Mouse (Mus musculus): ENCODE measurements around the gene Disp2. TPM values are rescaled to one million over a fixed set of nuclear protein-coding genes. Genes with fewer than 3 reads are reported as not detected.

The Disp2 gene
- polyA plus RNA-seq, 1 experiment from 2014 or later = 66.8 TPM

- no peak overlapping the region for H3K4me3 ChIP-seq (ENCODE audit: low read depth, low read length)
- 87% methylated on average over 5 of the region's 5 CpGs for WGBS
Measured at GRCm38 (mm10) chr2:118754143-118754542, 25.4 kb upstream of the Disp2 start.

GRCm38 (mm10) chr2:118755407-118755806 is 24.1 kb upstream of the Disp2 start:
- Histone ChIP-seq H3K4me1 (ENCODE audit: control insufficient read depth, insufficient read depth, low read length) (peaks cover 2% of the 10 kb centered on the region; the same call in 1 of the 2 replicates), H3K9me3 (ENCODE audit: control insufficient read depth, low read length) (no peaks in the 10 kb centered on the region), H3K27ac (ENCODE audit: low read depth, low read length) (no peak overlapping the region), H3K36me3 (ENCODE audit: control insufficient read depth, insufficient read depth, low read length) (no peaks in the 10 kb centered on the region), H3K9ac (replicated peaks; ENCODE audit: low read depth, low read length) (no peak overlapping the region), H3K27me3 (ENCODE audit: control insufficient read depth, insufficient read depth, low read length) (no peaks in the 10 kb centered on the region), H3K4me3 (ENCODE audit: low read depth, low read length) (no peak overlapping the region), H3K4me2 (ENCODE audit: low read depth, low read length) (no peak overlapping the region)
- WGBS = 90% methylated on average over 6 of the region's 6 CpGs
- ATAC-seq (ENCODE audit: low read depth) = no peak

More at GRCm38 (mm10) chr2:118754143-118754542, 25.4 kb upstream of the Disp2 start:
- H3K9ac ChIP-seq (replicated peaks; ENCODE audit: low read depth, low read length) = no peak overlapping the region
- H3K27ac ChIP-seq (ENCODE audit: low read depth, low read length) = no peak overlapping the region
- H3K9me3 ChIP-seq (ENCODE audit: control insufficient read depth, low read length) = no peaks in the 10 kb centered on the region
- H3K36me3 ChIP-seq (ENCODE audit: control insufficient read depth, insufficient read depth, low read length) = no peaks in the 10 kb centered on the region
- H3K4me2 ChIP-seq (ENCODE audit: low read depth, low read length) = no peak overlapping the region
- H3K4me1 ChIP-seq (ENCODE audit: control insufficient read depth, insufficient read depth, low read length) = peaks cover 14% of the 10 kb centered on the region
- no peak for ATAC-seq (ENCODE audit: low read depth)
- no peaks in the 10 kb centered on the region for H3K27me3 ChIP-seq (ENCODE audit: control insufficient read depth, insufficient read depth, low read length)

- Histone ChIP-seq H3K9me3 (ENCODE audit: control insufficient read depth, low read length) (no peaks in the 10 kb centered on the region), H3K9ac (replicated peaks; ENCODE audit: low read depth, low read length) (no peak overlapping the region), H3K27me3 (ENCODE audit: control insufficient read depth, insufficient read depth, low read length) (no peaks in the 10 kb centered on the region), H3K36me3 (ENCODE audit: control insufficient read depth, insufficient read depth, low read length) (no peaks in the 10 kb centered on the region), H3K27ac (ENCODE audit: low read depth, low read length) (no peak overlapping the region), H3K4me1 (ENCODE audit: control insufficient read depth, insufficient read depth, low read length) (peaks cover 4% of the 10 kb centered on the region), H3K4me3 (ENCODE audit: low read depth, low read length) (no peak overlapping the region), H3K4me2 (ENCODE audit: low read depth, low read length) (no peak overlapping the region)
- 83% methylated on average over 4 of the region's 4 CpGs for WGBS
- ATAC-seq (ENCODE audit: low read depth) = no peak
Measured at GRCm38 (mm10) chr2:118756103-118756502, 23.4 kb upstream of the Disp2 start.

GRCm38 (mm10) chr2:118759828-118760227 is 19.7 kb upstream of the Disp2 start:
- Histone ChIP-seq H3K4me1 (ENCODE audit: control insufficient read depth, insufficient read depth, low read length) (peaks cover 23% of the 10 kb centered on the region), H3K27ac (ENCODE audit: low read depth, low read length) (no peak overlapping the region), H3K9ac (replicated peaks; ENCODE audit: low read depth, low read length) (no peak overlapping the region), H3K36me3 (ENCODE audit: control insufficient read depth, insufficient read depth, low read length) (no peaks in the 10 kb centered on the region), H3K27me3 (ENCODE audit: control insufficient read depth, insufficient read depth, low read length) (no peaks in the 10 kb centered on the region), H3K4me3 (ENCODE audit: low read depth, low read length) (no peak overlapping the region), H3K4me2 (ENCODE audit: low read depth, low read length) (no peak overlapping the region), H3K9me3 (ENCODE audit: control insufficient read depth, low read length) (no peaks in the 10 kb centered on the region)
- peak; percentile 38; the same call in 1 of the 2 replicates for ATAC-seq (ENCODE audit: low read depth)
- WGBS = 14% methylated on average over 8 of the region's 8 CpGs

- no peaks in the 10 kb centered on the region for H3K9me3 ChIP-seq (ENCODE audit: control insufficient read depth, low read length)
- H3K36me3 ChIP-seq (ENCODE audit: control insufficient read depth, insufficient read depth, low read length) = no peaks in the 10 kb centered on the region
- no peak overlapping the region for H3K4me3 ChIP-seq (ENCODE audit: low read depth, low read length)
- H3K27me3 ChIP-seq (ENCODE audit: control insufficient read depth, insufficient read depth, low read length) = no peaks in the 10 kb centered on the region
- 88% methylated on average over 11 of the region's 11 CpGs for WGBS
- no peak overlapping the region for H3K4me2 ChIP-seq (ENCODE audit: low read depth, low read length)
- H3K4me1 ChIP-seq (ENCODE audit: control insufficient read depth, insufficient read depth, low read length) = peaks cover 23% of the 10 kb centered on the region
- no peak overlapping the region for H3K9ac ChIP-seq (replicated peaks; ENCODE audit: low read depth, low read length)
- ATAC-seq (ENCODE audit: low read depth) = no peak
- H3K27ac ChIP-seq (ENCODE audit: low read depth, low read length) = no peak overlapping the region
Measured at GRCm38 (mm10) chr2:118760311-118761025, 19.1 kb upstream of the Disp2 start.

- no peaks in the 10 kb centered on the region for H3K36me3 ChIP-seq (ENCODE audit: control insufficient read depth, insufficient read depth, low read length)
- ATAC-seq (ENCODE audit: low read depth) = no peak
- H3K4me1 ChIP-seq (ENCODE audit: control insufficient read depth, insufficient read depth, low read length) = peaks cover 23% of the 10 kb centered on the region
- H3K4me2 ChIP-seq (ENCODE audit: low read depth, low read length) = peak overlapping the region; percentile 36
- H3K4me3 ChIP-seq (ENCODE audit: low read depth, low read length) = no peak overlapping the region
- 82% methylated on average over 12 of the region's 12 CpGs for WGBS
- no peaks in the 10 kb centered on the region for H3K9me3 ChIP-seq (ENCODE audit: control insufficient read depth, low read length)
- H3K9ac ChIP-seq (replicated peaks; ENCODE audit: low read depth, low read length) = peak overlapping the region; percentile 12; the same call in 1 of the 2 replicates
- peak overlapping the region; percentile 91 for H3K27ac ChIP-seq (ENCODE audit: low read depth, low read length)
- H3K27me3 ChIP-seq (ENCODE audit: control insufficient read depth, insufficient read depth, low read length) = no peaks in the 10 kb centered on the region
Measured at GRCm38 (mm10) chr2:118761358-118761757, 18.2 kb upstream of the Disp2 start.

- Histone ChIP-seq H3K27ac (ENCODE audit: low read depth, low read length) (peak within 1 kb of the TSS; percentile 91), H3K4me2 (ENCODE audit: low read depth, low read length) (peak within 1 kb of the TSS; percentile 36), H3K9ac (replicated peaks; ENCODE audit: low read depth, low read length) (peak within 1 kb of the TSS; percentile 12; the same call in 1 of the 2 replicates), H3K4me3 (ENCODE audit: low read depth, low read length) (no peak within 1 kb of the TSS), H3K4me1 (ENCODE audit: control insufficient read depth, insufficient read depth, low read length) (peaks cover 23% of the 10 kb centered on the region), H3K36me3 (ENCODE audit: control insufficient read depth, insufficient read depth, low read length) (no peaks in the 10 kb centered on the region), H3K9me3 (ENCODE audit: control insufficient read depth, low read length) (no peaks in the 10 kb centered on the region), H3K27me3 (ENCODE audit: control insufficient read depth, insufficient read depth, low read length) (no peaks in the 10 kb centered on the region)
- 3% methylated on average over 29 of the region's 29 CpGs for WGBS
- peak; percentile 77 for ATAC-seq (ENCODE audit: low read depth)
Measured at GRCm38 (mm10) chr2:118761906-118762783, 17.4 kb upstream of the Disp2 start, which contains the start of gene Ccdc9b. Gene Ccdc9b, minus strand, starts transcription at chr2:118762661.

GRCm38 (mm10) chr2:118762784-118763148 is 16.8 kb upstream of the Disp2 start:
- Histone ChIP-seq H3K4me2 (ENCODE audit: low read depth, low read length) (peak overlapping the region; percentile 36; the same call in 1 of the 2 replicates), H3K4me3 (ENCODE audit: low read depth, low read length) (no peak overlapping the region), H3K36me3 (ENCODE audit: control insufficient read depth, insufficient read depth, low read length) (no peaks in the 10 kb centered on the region), H3K27ac (ENCODE audit: low read depth, low read length) (peak overlapping the region; percentile 91), H3K27me3 (ENCODE audit: control insufficient read depth, insufficient read depth, low read length) (no peaks in the 10 kb centered on the region), H3K9ac (replicated peaks; ENCODE audit: low read depth, low read length) (0 out of 2 replicates have a peak overlapping the region, but pooled peaks have one; percentile 12), H3K4me1 (ENCODE audit: control insufficient read depth, insufficient read depth, low read length) (peaks cover 23% of the 10 kb centered on the region), H3K9me3 (ENCODE audit: control insufficient read depth, low read length) (no peaks in the 10 kb centered on the region)
- ATAC-seq (ENCODE audit: low read depth) = no peak
- WGBS = 16% methylated on average over 10 of the region's 10 CpGs

GRCm38 (mm10) chr2:118763469-118763868 is 16.1 kb upstream of the Disp2 start:
- no peak overlapping the region for H3K4me3 ChIP-seq (ENCODE audit: low read depth, low read length)
- no peaks in the 10 kb centered on the region for H3K36me3 ChIP-seq (ENCODE audit: control insufficient read depth, insufficient read depth, low read length)
- no peaks in the 10 kb centered on the region for H3K9me3 ChIP-seq (ENCODE audit: control insufficient read depth, low read length)
- WGBS = 79% methylated on average over 7 of the region's 7 CpGs
- no peak overlapping the region for H3K4me2 ChIP-seq (ENCODE audit: low read depth, low read length)
- no peak overlapping the region for H3K9ac ChIP-seq (replicated peaks; ENCODE audit: low read depth, low read length)
- H3K27me3 ChIP-seq (ENCODE audit: control insufficient read depth, insufficient read depth, low read length) = no peaks in the 10 kb centered on the region
- no peak overlapping the region for H3K27ac ChIP-seq (ENCODE audit: low read depth, low read length)
- no peak for ATAC-seq (ENCODE audit: low read depth)
- H3K4me1 ChIP-seq (ENCODE audit: control insufficient read depth, insufficient read depth, low read length) = peaks cover 23% of the 10 kb centered on the region
